8 mouse cellular contexts compared by ENCODE assay signal in the genomic region with DNA sequence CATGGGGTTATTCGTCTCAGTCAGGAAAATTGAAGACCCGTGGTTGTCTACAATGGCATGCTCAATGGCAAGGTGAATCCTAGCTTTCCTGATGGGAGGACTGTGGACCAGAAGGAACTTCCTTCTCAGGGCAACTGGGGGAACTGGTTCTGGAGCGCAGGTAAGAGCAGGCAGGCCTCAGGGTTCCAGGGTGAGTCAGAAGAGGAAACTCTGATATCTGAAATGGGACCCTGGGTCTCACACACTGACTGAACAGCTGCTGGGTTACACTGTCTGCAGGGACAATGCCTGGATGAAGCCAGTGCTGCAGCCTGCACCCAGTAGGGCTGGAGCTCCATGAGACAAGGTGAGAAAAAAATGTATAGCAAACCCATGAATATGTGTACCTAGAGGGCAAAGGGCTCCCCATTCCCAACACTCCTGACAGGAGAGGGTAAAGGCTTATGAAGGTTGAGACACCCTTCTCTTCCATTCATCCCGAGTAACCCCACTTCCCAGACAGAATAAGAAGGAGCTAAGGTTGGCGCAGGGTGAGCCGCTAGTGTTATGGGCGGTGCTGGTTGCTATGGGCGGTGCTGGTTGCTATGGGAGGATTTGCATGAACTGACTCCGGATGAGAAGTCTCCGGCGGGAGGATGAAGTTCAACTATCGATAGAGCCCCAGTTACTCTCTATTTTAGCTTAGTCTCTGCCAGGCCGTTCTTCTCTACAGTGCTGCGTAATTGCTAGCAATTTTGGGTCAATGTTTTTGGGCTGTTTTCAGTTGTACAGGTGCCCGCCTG. TPM values are rescaled to one million over a fixed set of nuclear protein-coding genes. Genes with fewer than 3 reads are reported as not detected.
DNase-seq lines count a peak whose midpoint lies in the region; ATAC-seq lines count a peak whose summit lies in the region.

No protein-coding gene starts in this region.

- H3K9me3 ChIP-seq in limb, embryonic 12.5 days: no peaks in the 10 kb centered on the region

- 17% methylated on average over 15 of the region's 15 CpGs for WGBS in limb, embryonic 12.5 days

- H3K4me2 ChIP-seq in limb, embryonic 12.5 days: 0 out of 2 replicates have a peak overlapping the region, but pooled peaks have one; percentile 0

- DNase-seq in ES-CJ7 (ENCODE audit: low read depth, low spot score): peak; percentile 91
- peak; percentile 87 for DNase-seq in embryo, embryonic 10 days (ENCODE audit: low spot score)
- peak; percentile 44 to 53 for DNase-seq in heart, postnatal 10 days
- peak; percentile 13 to 70 for DNase-seq in natural killer cell, adult 2 months (ENCODE audit: low spot score in 2 of 2)
- DNase-seq in yolk sac, embryonic 10.5 days (ENCODE audit: low spot score): peak; percentile 86
- no peak for DNase-seq in layer of hippocampus, postnatal 10 days (ENCODE audit: low spot score in 2 of 2)
- no peak for DNase-seq in cerebellum, adult 9-10 months

- H3K4me3 ChIP-seq in limb, embryonic 12.5 days (replicated peaks): no peak overlapping the region

- no peak overlapping the region for H3K9ac ChIP-seq in limb, embryonic 12.5 days (replicated peaks)

- H3K27me3 ChIP-seq in limb, embryonic 12.5 days: no peaks in the 10 kb centered on the region

- H3K4me1 ChIP-seq in limb, embryonic 12.5 days (replicated peaks): peaks cover 7% of the 10 kb centered on the region; the same call in 1 of the 2 replicates

- peaks cover 4% of the 10 kb centered on the region; the same call in 1 of the 2 replicates for H3K36me3 ChIP-seq in limb, embryonic 12.5 days

- no peak overlapping the region for H3K27ac ChIP-seq in limb, embryonic 12.5 days

- intact Hi-C loops in heart, postnatal 10 days (cut with DNase I): no loop called here

- 0 out of 2 replicates have a peak, but pooled peaks have one; percentile 17 for ATAC-seq in limb, embryonic 12.5 days (ENCODE audit: insufficient number of reproducible peaks, insufficient read depth, low FRiP score, low TSS enrichment, low read depth)

RNA-seq across cellular contexts. Expression of gene Mgst3, which starts 19.4 kb away (rescaled TPM):
- total RNA-seq in heart, postnatal 10 days (2021): 100 to 1,000 TPM; 191 to 207 TPM
- polyA plus RNA-seq in limb, embryonic 12.5 days (2016; fragmentation: Nextera tagmentation; extraction: Ambion mirVana): 33.8 and 35.5 TPM in 2 replicates
- total RNA-seq in layer of hippocampus, postnatal 10 days (2021): 100 to 1,000 TPM; 127 to 141 TPM

RNA-seq across cellular contexts. Expression of gene Aldh9a1, which starts 24.4 kb away (rescaled TPM):
- total RNA-seq in heart, postnatal 10 days (2021): 10 to 100 TPM; 29.1 to 34.2 TPM
- polyA plus RNA-seq in limb, embryonic 12.5 days (2016; fragmentation: Nextera tagmentation; extraction: Ambion mirVana): 42.3 and 43.9 TPM in 2 replicates
- total RNA-seq in layer of hippocampus, postnatal 10 days (2021): 10 to 100 TPM; 24.5 to 27.8 TPM

Comparison
In these comparisons a context has a peak if more than half of its experiments do, and no peak if none do; other contexts are left out.
1. DNase-seq: peak in ES-CJ7 (single experiment), embryo, embryonic 10 days (single experiment), heart, postnatal 10 days (2 of 2), natural killer cell, adult 2 months (2 of 2) and yolk sac, embryonic 10.5 days (single experiment); none in layer of hippocampus, postnatal 10 days (0 of 2) and cerebellum, adult 9-10 months (single experiment).